Mouse (Mus musculus) thymus, postnatal 4 days (tissue): Measurements from ENCODE around the gene Psmb9.
"Not testable (repeated sequence)": the region's sequence is repeated elsewhere in the genome, so short reads cannot be mapped to it uniquely, and the experiment has no call there.

Experiments
- DNase-seq: peaks from one replicate; pipeline ENCODE4 v3.0.0; 2021

Gene Psmb9

DNA sequence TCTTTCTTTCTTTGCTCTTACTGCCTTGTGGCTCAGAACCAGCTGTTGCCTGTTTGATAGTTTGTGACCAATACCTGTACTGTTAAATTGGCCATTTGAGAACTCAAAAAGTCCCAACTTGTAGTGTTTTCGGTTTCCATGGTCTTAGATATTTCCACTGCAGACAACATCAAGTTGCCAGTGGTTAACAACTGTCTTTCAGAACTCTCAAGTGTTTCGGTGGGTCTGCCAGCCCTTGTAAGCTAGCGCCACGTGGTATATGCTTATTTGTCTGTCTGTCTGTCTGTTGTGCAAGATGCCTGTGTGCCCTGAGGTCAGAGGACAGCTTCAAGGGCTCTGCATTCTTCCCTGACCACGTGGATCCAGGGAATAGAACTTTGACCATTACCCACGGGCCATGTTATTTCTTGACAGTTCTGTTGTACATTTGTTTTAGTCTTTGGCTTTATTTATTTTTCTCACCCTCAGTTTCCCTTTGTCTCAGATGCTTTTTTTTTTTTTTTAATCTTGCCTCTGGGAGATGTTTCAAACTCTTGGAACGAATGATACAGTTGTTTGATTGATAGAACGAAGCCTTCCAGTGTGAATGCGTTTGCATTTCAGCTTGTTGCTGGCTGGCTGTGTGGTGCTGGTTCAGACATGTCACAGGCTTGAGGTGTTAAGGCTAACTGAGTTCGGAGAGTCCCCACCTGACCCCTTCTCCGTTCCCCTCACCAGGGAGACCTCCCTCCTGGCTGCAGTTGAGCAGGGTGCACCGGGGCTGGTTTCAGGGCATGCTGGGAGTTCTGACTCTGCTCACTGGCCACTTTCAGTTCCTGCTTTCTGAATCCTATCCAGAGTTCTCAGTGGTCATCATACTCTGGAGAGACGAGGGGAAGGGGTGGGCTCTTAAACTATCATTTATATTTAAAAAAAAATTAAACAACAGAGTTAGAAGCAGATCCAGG is 7.4 kb downstream of the Psmb9 start:
- no peak for DNase-seq

DNA sequence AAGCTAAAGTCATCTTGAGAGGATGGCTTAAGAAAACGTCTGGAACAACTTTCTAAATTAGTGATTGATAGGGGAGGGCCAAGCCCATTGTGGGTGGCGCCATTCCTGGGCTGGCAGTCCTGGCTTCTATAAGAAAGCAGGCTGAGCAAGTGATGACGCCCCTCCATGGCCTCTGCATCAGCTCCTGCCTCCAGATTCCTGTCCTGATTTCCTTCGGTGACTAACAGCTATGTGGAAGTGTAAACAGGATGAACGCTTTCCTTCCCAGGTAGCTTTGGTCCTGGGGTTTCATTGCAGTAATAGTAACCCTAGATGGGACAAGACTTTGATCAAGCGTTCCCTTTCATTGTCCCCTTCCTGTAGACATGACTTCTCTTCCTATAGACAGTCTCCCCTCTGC is 8.5 kb downstream of the Psmb9 start:
- DNase-seq = no peak

- peak; percentile 52 for DNase-seq
These were observed 10.4 kb downstream of the Psmb9 start for GRCm38 (mm10) chr17:34177179-34177578.

- no peak for DNase-seq
These were observed 13.5 kb downstream of the Psmb9 start for GRCm38 (mm10) chr17:34174075-34174474.

- peak; percentile 63 for DNase-seq
These were observed 15.0 kb downstream of the Psmb9 start for GRCm38 (mm10) chr17:34172528-34172927.

DNA sequence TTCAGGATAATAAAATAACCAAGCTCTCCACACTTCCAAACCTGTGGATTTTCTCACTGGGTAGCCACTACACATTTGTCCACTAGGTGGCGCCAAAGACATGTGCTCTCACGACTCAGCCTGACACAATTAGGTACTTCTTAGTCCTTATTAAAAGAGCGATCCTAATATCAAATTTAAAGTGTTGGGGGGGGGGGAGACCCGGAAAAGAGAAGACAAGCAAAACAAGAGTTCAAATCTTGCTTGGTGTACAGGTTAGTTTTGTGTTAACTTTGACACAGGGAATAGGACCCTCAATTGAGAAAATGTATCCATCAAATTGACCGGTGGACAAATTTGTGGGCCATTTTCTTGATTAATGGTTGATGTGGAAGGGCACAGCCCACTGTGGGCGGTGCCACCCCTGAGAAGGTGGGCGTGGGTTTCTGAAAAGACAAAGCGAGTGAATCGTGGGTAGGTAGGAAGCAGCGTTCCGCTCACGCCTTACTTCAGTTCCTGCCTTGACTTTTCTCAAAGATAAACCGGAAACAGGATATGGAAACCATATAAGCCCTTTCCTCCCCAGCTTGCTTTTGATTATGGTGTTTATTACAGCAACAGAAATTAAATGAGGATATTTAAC is 16.6 kb downstream of the Psmb9 start:
- peak; percentile 89 for DNase-seq

GRCm38 (mm10) chr17:34170487-34170876 is 17.1 kb downstream of the Psmb9 start:
- no peak for DNase-seq

- DNase-seq = peak; percentile 60
These were observed 18.3 kb downstream of the Psmb9 start for GRCm38 (mm10) chr17:34169279-34169678.

DNA sequence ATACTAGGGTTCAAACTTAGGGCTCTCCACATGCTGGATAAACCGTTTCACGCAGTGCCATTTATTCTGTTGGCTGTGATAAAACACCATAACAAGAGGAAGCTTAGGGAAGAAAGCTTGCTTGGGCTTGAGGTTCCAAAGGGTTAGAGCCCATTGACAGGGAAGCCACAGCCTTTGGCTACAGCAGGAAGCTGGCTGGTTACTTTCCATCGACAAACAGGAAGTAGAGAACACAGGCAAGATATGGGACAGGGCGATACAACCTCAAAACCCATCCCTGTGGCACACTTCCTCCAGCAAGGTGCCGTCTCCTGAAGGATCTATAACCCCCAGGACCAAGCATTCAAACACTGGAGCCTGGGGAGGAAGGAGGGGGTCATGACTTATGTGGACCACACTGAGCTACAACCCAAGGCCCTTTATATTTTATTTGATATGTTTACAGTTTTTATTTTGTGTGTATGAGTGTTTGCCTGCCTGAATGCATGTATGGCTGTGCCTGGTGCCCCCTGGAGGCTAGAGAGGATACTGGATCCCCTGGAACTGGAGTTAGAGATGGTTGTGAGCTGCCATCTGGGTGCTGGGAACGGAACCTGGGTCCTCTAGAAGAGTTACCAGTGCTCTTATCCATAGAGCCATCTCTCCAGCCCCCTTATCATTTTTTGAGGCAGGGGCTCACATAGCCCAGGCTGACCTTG is 22.4 kb downstream of the Psmb9 start:
- peak; percentile 66 for DNase-seq

DNA sequence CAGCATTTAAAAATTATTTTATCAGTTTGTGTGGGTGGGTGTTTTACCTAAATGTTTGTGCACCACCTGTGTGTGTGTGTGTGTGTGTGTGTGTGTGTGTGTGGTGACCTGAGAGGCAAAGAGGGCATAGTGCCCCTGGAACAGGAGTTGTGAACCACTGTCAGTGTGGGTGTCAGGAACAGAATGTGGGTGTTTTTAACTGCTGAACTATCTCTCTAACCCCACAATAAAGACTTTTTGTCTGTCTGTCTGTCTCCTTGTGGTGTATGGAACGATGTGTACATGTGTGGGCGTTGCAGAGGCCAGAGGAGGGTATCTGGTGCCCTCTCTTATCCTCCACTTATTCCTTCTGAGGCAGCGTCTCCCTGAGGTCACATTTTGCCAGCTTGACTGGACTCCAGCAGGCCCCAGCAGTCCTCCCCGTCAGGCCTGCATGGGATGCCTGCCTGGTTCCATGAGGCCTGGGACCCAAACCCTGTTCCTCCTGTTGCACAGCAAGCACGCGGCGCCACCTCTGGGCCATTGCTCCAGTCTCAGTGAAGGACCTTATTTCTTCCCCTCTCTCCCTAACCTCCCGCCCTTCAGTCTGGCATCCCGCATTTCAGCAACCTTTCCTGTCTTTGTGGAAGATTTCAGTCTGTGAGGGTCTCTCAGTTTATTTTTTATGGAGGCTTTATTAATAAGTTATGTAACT is 23.2 kb downstream of the Psmb9 start:
- peak; percentile 76 for DNase-seq

GRCm38 (mm10) chr17:34155534-34155933 is 32.0 kb downstream of the Psmb9 start:
- DNase-seq = no peak

DNA sequence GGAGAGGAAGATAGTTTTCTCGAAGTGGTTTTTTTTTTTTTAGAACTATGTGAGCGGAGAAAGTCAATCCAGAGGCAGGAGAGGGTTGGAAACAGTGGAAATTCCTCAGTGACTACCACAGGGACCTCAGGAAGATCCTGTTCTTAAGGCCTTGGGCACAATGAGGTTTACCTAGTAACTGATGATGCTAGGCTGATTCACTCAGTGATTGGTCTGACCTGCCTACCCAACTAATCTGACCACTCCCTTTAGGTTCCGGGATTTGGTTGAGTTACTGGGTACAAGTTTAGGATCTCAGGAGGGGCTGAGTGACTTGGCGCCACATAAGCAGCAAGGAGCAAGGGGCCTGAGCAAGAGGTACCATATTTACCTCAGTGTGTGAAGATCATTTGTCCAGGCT is 34.6 kb downstream of the Psmb9 start, which contains the start of gene H2-DMb1:
Gene H2-DMb1, plus strand, starts transcription at position 150 of the 400 bp plus-strand sequence.
- DNase-seq = no peak

- DNase-seq = no peak
These were observed 42.6 kb downstream of the Psmb9 start for GRCm38 (mm10) chr17:34144960-34145371.

- not testable (repeated sequence) for DNase-seq
These were observed 43.3 kb downstream of the Psmb9 start for GRCm38 (mm10) chr17:34144221-34144620.

GRCm38 (mm10) chr17:34143461-34143860 is 44.1 kb downstream of the Psmb9 start:
- DNase-seq = no peak

GRCm38 (mm10) chr17:34143033-34143432 is 44.5 kb downstream of the Psmb9 start, which contains the start of gene H2-DMb2:
Gene H2-DMb2 (plus strand): TSS chr17:34143307.
- peak; percentile 90 for DNase-seq

- DNase-seq = no peak
These were observed 45.0 kb downstream of the Psmb9 start for GRCm38 (mm10) chr17:34142456-34143010.

GRCm38 (mm10) chr17:34141448-34141847 is 46.1 kb downstream of the Psmb9 start:
- no peak for DNase-seq

DNA sequence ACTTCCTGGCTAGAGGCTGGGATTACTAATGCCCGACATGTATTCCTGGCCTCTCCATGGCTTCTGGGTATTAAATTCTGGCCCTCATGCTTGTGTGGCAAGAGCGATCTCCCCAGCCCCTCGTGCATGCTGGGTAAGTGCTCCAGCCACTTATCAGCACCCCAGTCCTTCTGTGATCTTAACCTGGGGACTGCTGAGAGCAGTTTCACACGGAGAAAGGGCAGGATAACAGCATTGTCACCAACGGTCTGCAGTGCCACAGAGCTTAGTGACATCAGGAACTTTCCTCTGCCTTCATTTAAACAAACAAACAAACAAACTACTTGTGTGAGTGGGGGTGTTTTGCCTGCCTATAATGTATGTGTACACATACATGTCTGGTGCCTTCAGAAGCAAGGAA is 47.3 kb downstream of the Psmb9 start:
- DNase-seq = no peak

GRCm38 (mm10) chr17:34139416-34139815 is 48.1 kb downstream of the Psmb9 start:
- no peak for DNase-seq

GRCm38 (mm10) chr17:34138655-34139054 is 48.9 kb downstream of the Psmb9 start:
- DNase-seq = no peak

- DNase-seq = no peak
These were observed 50.0 kb downstream of the Psmb9 start for GRCm38 (mm10) chr17:34137601-34138000.
